Mouse (Mus musculus): Measurements from ENCODE around the gene Pbx4. TPM values are rescaled to one million over a fixed set of nuclear protein-coding genes. Genes with fewer than 3 reads are reported as not detected.

The Pbx4 gene
- polyA plus RNA-seq, 1 experiment, result 20.3 TPM

DNA sequence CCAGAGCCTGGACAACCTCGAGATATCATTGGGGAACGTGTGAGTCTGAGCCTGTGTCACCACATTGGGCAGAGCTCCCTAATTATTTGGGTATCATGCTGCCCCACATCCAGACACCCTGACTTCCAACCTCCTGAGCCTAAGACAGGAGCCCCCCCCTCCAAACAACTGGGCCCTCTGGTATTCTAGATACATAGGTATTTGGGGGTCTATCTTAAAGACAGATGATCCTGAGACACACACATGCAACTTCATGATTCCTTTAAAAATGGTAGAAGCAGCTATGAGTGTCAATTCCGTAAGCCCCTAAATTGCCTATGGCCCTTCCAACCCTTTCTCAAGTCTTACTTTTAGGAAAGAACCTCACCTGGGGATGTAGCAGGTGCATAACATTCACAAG is 22.5 kb upstream of the Pbx4 start:
- Histone ChIP-seq H3K4me3 (replicated peaks; ENCODE audit: insufficient read depth, low read depth, low read length) (no peak overlapping the region), H3K27ac (ENCODE audit: insufficient read depth, low read length) (no peak overlapping the region), H3K27me3 (ENCODE audit: control insufficient read depth, insufficient read depth, low read length) (no peaks in the 10 kb centered on the region), H3K4me1 (ENCODE audit: control insufficient read depth, insufficient read depth, low read length) (0 out of 2 replicates have a peak, but pooled peaks cover 3% of the 10 kb centered on the region)
- 80% methylated on average over 3 of the region's 3 CpGs for WGBS
- no peak for DNase-seq
- TF ChIP-seq POLR2A (IDR thresholded peaks at IDR 0.05; ENCODE audit: borderline replicate concordance, insufficient read depth, low read length) (no peak), CTCF (IDR thresholded peaks at IDR 0.05; ENCODE audit: borderline replicate concordance, insufficient read depth, low read depth, low read length) (no peak)

DNA sequence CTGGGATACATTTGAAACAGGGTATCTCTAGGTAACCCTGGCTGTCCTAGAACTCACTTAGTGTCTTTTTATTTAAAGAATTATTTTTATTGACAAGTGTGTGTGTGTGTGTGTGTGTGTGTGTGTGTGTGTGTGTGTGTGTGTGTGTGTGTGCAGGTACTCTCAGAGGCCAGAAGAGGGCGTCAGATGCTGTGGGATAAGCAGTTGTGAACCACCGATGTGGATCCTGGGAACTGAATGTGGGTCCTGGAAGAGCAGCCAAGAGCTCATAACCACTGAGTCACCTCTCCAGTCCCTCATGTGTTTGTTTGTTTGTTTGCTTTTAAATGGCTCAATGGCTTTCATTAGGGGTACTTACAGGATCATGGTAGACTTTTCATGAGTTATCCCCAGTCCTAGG is 17.4 kb upstream of the Pbx4 start:
- Histone ChIP-seq H3K27ac (ENCODE audit: insufficient read depth, low read length) (no peak overlapping the region), H3K27me3 (ENCODE audit: control insufficient read depth, insufficient read depth, low read length) (no peaks in the 10 kb centered on the region), H3K4me3 (replicated peaks; ENCODE audit: insufficient read depth, low read depth, low read length) (no peak overlapping the region), H3K4me1 (ENCODE audit: control insufficient read depth, insufficient read depth, low read length) (no peaks in the 10 kb centered on the region)
- 78% methylated on average over 2 of the region's 2 CpGs for WGBS
- no peak for DNase-seq
- TF ChIP-seq CTCF (IDR thresholded peaks at IDR 0.05; ENCODE audit: borderline replicate concordance, insufficient read depth, low read depth, low read length) (no peak), POLR2A (IDR thresholded peaks at IDR 0.05; ENCODE audit: borderline replicate concordance, insufficient read depth, low read length) (no peak)

DNA sequence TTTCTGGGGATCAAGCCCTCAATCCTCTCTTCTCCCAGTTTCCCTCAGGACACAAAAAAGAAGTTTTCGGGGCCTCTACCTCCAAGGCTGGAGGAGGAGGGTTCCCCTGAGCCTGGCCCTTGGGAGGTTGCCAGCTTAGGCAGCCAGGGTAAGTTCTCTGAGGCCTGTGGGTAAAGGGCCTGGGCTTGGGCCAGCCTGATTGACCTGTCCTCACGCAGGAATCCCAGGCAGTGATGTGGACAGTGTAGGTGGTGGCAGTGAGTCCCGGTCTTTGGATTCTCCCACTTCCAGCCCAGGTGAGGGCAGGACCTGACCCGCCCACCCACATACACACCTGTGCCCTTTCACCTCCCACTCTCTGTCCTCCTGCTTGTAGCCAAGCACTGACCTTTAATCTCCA is 16.9 kb upstream of the Pbx4 start:
- DNase-seq, result no peak
- no peak overlapping the region for H3K4me3 ChIP-seq (replicated peaks; ENCODE audit: insufficient read depth, low read depth, low read length)
- H3K4me1 ChIP-seq (ENCODE audit: control insufficient read depth, insufficient read depth, low read length), result no peaks in the 10 kb centered on the region
- TF ChIP-seq CTCF (IDR thresholded peaks at IDR 0.05; ENCODE audit: borderline replicate concordance, insufficient read depth, low read depth, low read length), result no peak
- TF ChIP-seq POLR2A (IDR thresholded peaks at IDR 0.05; ENCODE audit: borderline replicate concordance, insufficient read depth, low read length), result no peak
- H3K27me3 ChIP-seq (ENCODE audit: control insufficient read depth, insufficient read depth, low read length), result no peaks in the 10 kb centered on the region
- no peak overlapping the region for H3K27ac ChIP-seq (ENCODE audit: insufficient read depth, low read length)
- 90% methylated on average over 4 of the region's 4 CpGs for WGBS

DNA sequence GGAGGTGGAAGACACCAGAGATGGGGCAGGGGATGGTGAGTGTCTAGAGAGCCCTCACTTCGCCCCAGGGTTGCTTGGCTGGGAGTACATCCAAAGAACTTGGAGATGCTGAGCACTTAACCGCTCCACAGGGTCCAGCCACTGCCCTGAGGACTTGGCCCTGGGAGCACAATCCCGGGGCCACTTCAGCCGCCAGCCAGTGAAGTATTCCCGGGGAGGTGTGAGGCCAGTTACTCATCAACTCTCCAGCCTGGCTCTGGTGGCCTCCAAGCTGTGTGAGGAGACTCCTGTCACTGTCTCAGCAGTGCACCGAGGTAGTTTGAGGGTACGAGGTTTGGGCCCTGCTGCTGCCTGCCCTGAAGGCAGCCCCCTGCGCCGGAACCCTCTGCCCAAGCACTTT is 11.8 kb upstream of the Pbx4 start:
- H3K4me3 ChIP-seq (replicated peaks; ENCODE audit: insufficient read depth, low read depth, low read length), result no peak overlapping the region
- peaks cover 2% of the 10 kb centered on the region; the same call in 1 of the 2 replicates for H3K4me1 ChIP-seq (ENCODE audit: control insufficient read depth, insufficient read depth, low read length)
- no peaks in the 10 kb centered on the region for H3K27me3 ChIP-seq (ENCODE audit: control insufficient read depth, insufficient read depth, low read length)
- TF ChIP-seq CTCF (IDR thresholded peaks at IDR 0.05; ENCODE audit: borderline replicate concordance, insufficient read depth, low read depth, low read length), result no peak
- no peak for TF ChIP-seq POLR2A (IDR thresholded peaks at IDR 0.05; ENCODE audit: borderline replicate concordance, insufficient read depth, low read length)
- no peak overlapping the region for H3K27ac ChIP-seq (ENCODE audit: insufficient read depth, low read length)
- WGBS, result 78% methylated on average over 9 of the region's 9 CpGs
- no peak for DNase-seq

GRCm38 (mm10) chr8:69821971-69822385 is 10.3 kb upstream of the Pbx4 start:
- peak in 1 of 2 experiments; percentile 23 for DNase-seq
- Histone ChIP-seq H3K4me1 (ENCODE audit: control insufficient read depth, insufficient read depth, low read length) (peaks cover 2% of the 10 kb centered on the region; the same call in 1 of the 2 replicates), H3K27me3 (ENCODE audit: control insufficient read depth, insufficient read depth, low read length) (no peaks in the 10 kb centered on the region), H3K27ac (ENCODE audit: insufficient read depth, low read length) (no peak overlapping the region), H3K4me3 (replicated peaks; ENCODE audit: insufficient read depth, low read depth, low read length) (peak overlapping the region; percentile 42)
- 2% methylated on average over 15 of the region's 22 CpGs for WGBS
- TF ChIP-seq POLR2A (IDR thresholded peaks at IDR 0.05; ENCODE audit: borderline replicate concordance, insufficient read depth, low read length), result no peak
- TF ChIP-seq CTCF (IDR thresholded peaks at IDR 0.05; ENCODE audit: borderline replicate concordance, insufficient read depth, low read depth, low read length), result no peak

DNA sequence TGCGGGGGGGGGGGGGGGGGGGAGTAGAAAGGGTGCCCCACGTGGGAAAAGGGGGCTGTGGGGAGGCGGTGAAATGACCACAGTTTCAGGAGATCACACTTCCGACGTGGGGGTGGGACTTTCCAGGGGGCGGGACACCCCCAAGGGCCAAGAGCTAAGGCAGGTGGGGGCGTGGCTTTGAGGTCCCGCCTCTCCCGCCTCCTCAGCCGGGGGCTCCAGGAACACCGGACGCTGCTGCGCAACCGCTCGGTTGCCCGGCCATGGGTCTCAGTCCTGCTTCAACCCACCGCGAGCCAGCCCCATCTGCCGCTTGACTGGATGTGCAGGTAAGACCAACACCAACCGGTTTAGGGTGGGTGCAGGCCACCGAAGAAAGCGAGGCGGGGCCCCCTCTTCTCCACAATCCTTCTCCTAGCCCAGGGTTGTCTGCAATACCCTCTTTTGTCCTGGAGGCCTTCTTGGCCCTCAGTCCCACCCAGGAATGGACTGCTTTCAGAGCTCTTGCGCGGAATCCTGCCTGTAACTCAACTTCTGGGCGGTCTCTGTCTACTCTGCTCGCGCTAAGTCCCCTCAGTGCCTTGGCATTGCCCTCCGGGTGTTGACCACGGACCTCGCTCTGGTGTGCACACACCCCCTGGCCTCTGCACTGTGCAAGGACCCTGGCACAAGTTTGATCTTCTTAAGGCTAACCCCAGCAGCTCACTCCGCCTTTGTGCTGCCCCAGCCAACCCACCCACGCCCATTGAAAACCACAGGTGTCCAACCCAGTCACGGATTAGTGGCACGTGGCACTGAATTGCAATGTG is 9.7 kb upstream of the Pbx4 start, which contains the start of gene Lpar2:
TSS of gene Lpar2 (plus strand) at position 44 of the 806 bp plus-strand sequence.
- H3K4me3 ChIP-seq (replicated peaks; ENCODE audit: insufficient read depth, low read depth, low read length), result peak within 1 kb of the TSS; percentile 46
- 4% methylated on average over 32 of the region's 35 CpGs for WGBS
- TF ChIP-seq CTCF (IDR thresholded peaks at IDR 0.05; ENCODE audit: borderline replicate concordance, insufficient read depth, low read depth, low read length) (no peak), POLR2A (IDR thresholded peaks at IDR 0.05; ENCODE audit: borderline replicate concordance, insufficient read depth, low read length) (no peak)
- H3K4me1 ChIP-seq (ENCODE audit: control insufficient read depth, insufficient read depth, low read length), result peaks cover 2% of the 10 kb centered on the region; the same call in 1 of the 2 replicates
- no peaks in the 10 kb centered on the region for H3K27me3 ChIP-seq (ENCODE audit: control insufficient read depth, insufficient read depth, low read length)
- peak; percentile 22 to 34 for DNase-seq
- no peak within 1 kb of the TSS for H3K27ac ChIP-seq (ENCODE audit: insufficient read depth, low read length)

GRCm38 (mm10) chr8:69826371-69826770 is 5.9 kb upstream of the Pbx4 start:
- H3K27ac ChIP-seq (ENCODE audit: insufficient read depth, low read length), result no peak overlapping the region
- WGBS, result 91% methylated on average over 12 of the region's 12 CpGs
- DNase-seq, result no peak
- H3K27me3 ChIP-seq (ENCODE audit: control insufficient read depth, insufficient read depth, low read length), result no peaks in the 10 kb centered on the region
- TF ChIP-seq POLR2A (IDR thresholded peaks at IDR 0.05; ENCODE audit: borderline replicate concordance, insufficient read depth, low read length), result no peak
- no peak for TF ChIP-seq CTCF (IDR thresholded peaks at IDR 0.05; ENCODE audit: borderline replicate concordance, insufficient read depth, low read depth, low read length)
- H3K4me3 ChIP-seq (replicated peaks; ENCODE audit: insufficient read depth, low read depth, low read length), result no peak overlapping the region
- H3K4me1 ChIP-seq (ENCODE audit: control insufficient read depth, insufficient read depth, low read length), result peaks cover 2% of the 10 kb centered on the region; the same call in 1 of the 2 replicates

Measured in cerebellum, adult 2 months (tissue).